Mouse (Mus musculus) embryonic fibroblast, embryonic 13.5 days (primary cell): ENCODE measurements around the gene Mta1.

Experiments used
- CTCF ChIP-seq: IDR thresholded peaks from 2 replicates; pipeline ENCODE4 v1.5.1; 2011; ENCODE audit warnings: mild to moderate bottlenecking, control low read depth, low read length, moderate library complexity, borderline replicate concordance; ENCODE audit not compliant: insufficient read depth
- POLR2A ChIP-seq: IDR thresholded peaks from 2 replicates; pipeline ENCODE4 v1.6.1; 2011; ENCODE audit warnings: low read depth, mild to moderate bottlenecking, control low read depth, low read length, moderate library complexity

DNA sequence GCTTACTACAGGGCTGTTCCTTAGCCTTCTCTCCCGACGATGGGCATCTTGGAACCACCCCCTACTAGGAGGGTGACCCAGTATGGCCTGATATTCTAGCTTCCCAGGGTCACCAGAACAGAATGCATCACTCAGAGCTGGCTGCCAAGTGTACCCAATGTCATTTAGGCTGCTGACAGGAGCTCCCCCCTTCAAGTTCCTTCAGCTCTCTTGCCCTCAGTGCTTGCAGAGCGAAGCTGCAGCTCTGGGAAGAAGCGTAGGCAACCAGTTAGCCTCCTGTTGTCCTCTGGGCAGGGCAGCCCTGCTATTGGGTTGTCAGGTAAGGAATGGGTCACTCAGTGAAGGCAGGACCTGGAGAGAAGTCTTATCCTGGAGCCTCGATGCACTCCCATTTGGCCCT is 86.9 kb downstream of the Mta1 start:
- TF ChIP-seq CTCF (no peak), POLR2A (no peak)
